Mouse (Mus musculus): ENCODE results near the gene 1700025C18Rik. TPM values are rescaled to one million over a fixed set of nuclear protein-coding genes. Genes with fewer than 3 reads are reported as not detected.

The 1700025C18Rik gene
- polyA plus RNA-seq (2012; rRNA removed): 26.9 and 28.7 TPM in 2 replicates

DNA sequence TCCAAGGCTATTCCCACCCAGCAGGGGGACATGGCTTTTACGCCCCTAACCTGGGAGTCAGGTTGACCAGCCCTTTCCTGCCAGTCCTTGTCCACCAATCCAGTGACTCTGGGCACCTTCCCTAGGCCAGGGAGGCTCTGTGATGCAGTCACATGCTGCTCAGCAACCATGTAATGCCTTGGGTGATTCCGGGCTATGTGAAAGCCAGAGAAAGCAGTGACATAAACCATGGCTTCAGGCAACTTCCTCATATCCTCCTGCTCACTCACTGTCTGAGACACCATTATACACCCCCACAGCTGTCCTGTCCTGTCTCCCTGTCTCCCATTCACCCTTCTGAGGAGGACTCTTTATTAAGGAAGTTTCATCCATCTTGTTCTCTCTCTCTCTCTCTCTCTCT, at the start of gene 1700025C18Rik:
Gene 1700025C18Rik (minus strand): TSS at position 101 of the 400 bp plus-strand sequence.
- no peaks in the 10 kb centered on the region for H3K4me1 ChIP-seq (ENCODE audit: control insufficient read depth, insufficient read depth, low read length)
- TF ChIP-seq CTCF (IDR thresholded peaks at IDR 0.05; ENCODE audit: control insufficient read depth, insufficient read depth, insufficient replicate concordance, low read depth, low read length) (no peak), POLR2A (IDR thresholded peaks at IDR 0.05; ENCODE audit: control insufficient read depth, low read depth, low read length) (peak; percentile 69; the same call in 1 of the 2 replicates)
- H3K4me3 ChIP-seq (ENCODE audit: control insufficient read depth, low read depth, low read length): peak within 1 kb of the TSS; percentile 79
- H3K27me3 ChIP-seq (ENCODE audit: control insufficient read depth, insufficient read depth, low read length): no peaks in the 10 kb centered on the region
- no peak within 1 kb of the TSS; the same call in 1 of the 2 replicates for H3K27ac ChIP-seq (ENCODE audit: control insufficient read depth, insufficient read depth, low read depth, low read length)
- H3K36me3 ChIP-seq (ENCODE audit: control insufficient read depth, insufficient read depth, low read length): no peaks in the 10 kb centered on the region

DNA sequence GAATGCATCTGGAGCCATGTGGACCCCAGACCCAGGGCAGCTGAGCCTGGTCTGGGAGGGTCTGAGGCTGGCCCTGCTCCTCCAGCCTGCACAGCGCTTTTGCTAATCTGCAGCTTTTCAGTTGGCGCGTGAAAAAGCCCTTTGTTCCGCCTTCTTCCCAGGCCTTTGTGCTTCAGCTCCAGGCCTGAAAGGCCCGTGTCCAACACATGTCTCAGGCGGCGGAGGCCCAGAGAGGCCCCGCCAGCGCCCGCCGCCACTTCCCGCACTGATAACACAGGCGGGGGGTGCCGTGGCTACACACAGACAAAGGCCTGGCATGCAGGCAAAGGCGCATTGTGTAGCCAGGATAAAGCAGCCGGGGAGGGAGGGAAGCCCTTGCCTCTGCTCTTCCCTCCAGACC, 45.5 kb upstream of the 1700025C18Rik start:
- Histone ChIP-seq H3K4me3 (ENCODE audit: control insufficient read depth, low read depth, low read length) (no peak overlapping the region), H3K4me1 (ENCODE audit: control insufficient read depth, insufficient read depth, low read length) (no peaks in the 10 kb centered on the region)

DNA sequence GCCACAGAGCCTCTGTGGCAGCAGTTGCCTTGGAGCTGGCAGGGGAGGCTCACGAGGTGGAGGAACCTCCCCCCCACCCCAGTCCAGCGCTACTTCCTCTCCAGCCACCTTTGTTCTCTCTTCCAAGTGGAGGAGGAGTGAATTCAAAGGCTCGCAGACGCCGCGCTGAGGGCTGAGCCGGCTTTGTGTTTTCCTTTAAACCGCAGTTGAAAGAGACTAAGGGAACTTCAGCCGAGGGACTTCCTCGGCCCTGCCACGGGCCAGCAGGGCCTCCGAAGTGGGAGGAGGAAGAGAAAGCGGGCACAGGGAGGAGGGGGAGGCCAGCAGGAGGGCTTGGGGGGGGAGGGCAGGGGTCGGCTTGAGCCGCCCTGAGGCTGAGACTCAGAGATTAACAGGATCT, 43.0 kb upstream of the 1700025C18Rik start:
- no peak for TF ChIP-seq CTCF (IDR thresholded peaks at IDR 0.05; ENCODE audit: control insufficient read depth, insufficient read depth, insufficient replicate concordance, low read depth, low read length)
- no peak for TF ChIP-seq POLR2A (IDR thresholded peaks at IDR 0.05; ENCODE audit: control insufficient read depth, low read depth, low read length)
- no peak overlapping the region for H3K27ac ChIP-seq (ENCODE audit: control insufficient read depth, insufficient read depth, low read depth, low read length)
- H3K36me3 ChIP-seq (ENCODE audit: control insufficient read depth, insufficient read depth, low read length): no peaks in the 10 kb centered on the region
- H3K4me3 ChIP-seq (ENCODE audit: control insufficient read depth, low read depth, low read length): no peak overlapping the region
- no peaks in the 10 kb centered on the region for H3K4me1 ChIP-seq (ENCODE audit: control insufficient read depth, insufficient read depth, low read length)
- no peaks in the 10 kb centered on the region for H3K27me3 ChIP-seq (ENCODE audit: control insufficient read depth, insufficient read depth, low read length)

More for the DNA sequence above, 45.5 kb upstream of the 1700025C18Rik start:
- no peak overlapping the region for H3K27ac ChIP-seq (ENCODE audit: control insufficient read depth, insufficient read depth, low read depth, low read length)
- no peaks in the 10 kb centered on the region for H3K27me3 ChIP-seq (ENCODE audit: control insufficient read depth, insufficient read depth, low read length)
- no peaks in the 10 kb centered on the region for H3K36me3 ChIP-seq (ENCODE audit: control insufficient read depth, insufficient read depth, low read length)
- TF ChIP-seq CTCF (IDR thresholded peaks at IDR 0.05; ENCODE audit: control insufficient read depth, insufficient read depth, insufficient replicate concordance, low read depth, low read length): no peak

DNA sequence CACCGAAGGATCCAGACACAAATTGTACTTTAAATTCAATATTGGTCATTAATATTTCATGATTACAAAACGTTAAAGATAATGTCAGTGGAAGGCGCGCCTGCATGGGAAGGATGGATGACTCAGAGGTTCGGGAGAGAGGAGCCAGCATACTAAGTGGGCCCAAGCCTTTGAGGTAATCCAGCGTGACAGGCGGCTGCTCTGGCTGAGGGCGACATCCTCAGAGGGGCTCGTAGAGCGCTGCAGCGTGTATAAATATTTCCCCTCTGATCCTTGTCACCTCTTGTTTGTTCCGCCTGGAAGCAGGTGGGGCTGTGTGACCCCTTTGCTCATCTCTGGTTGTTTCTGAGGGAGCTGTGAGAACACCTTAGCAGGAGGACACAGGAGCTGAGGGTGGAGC, 40.9 kb upstream of the 1700025C18Rik start:
- no peaks in the 10 kb centered on the region for H3K4me1 ChIP-seq (ENCODE audit: control insufficient read depth, insufficient read depth, low read length)
- H3K27ac ChIP-seq (ENCODE audit: control insufficient read depth, insufficient read depth, low read depth, low read length): no peak overlapping the region
- no peaks in the 10 kb centered on the region for H3K27me3 ChIP-seq (ENCODE audit: control insufficient read depth, insufficient read depth, low read length)
- no peak overlapping the region for H3K4me3 ChIP-seq (ENCODE audit: control insufficient read depth, low read depth, low read length)
- no peaks in the 10 kb centered on the region for H3K36me3 ChIP-seq (ENCODE audit: control insufficient read depth, insufficient read depth, low read length)
- TF ChIP-seq POLR2A (IDR thresholded peaks at IDR 0.05; ENCODE audit: control insufficient read depth, low read depth, low read length) (no peak), CTCF (IDR thresholded peaks at IDR 0.05; ENCODE audit: control insufficient read depth, insufficient read depth, insufficient replicate concordance, low read depth, low read length) (no peak)

DNA sequence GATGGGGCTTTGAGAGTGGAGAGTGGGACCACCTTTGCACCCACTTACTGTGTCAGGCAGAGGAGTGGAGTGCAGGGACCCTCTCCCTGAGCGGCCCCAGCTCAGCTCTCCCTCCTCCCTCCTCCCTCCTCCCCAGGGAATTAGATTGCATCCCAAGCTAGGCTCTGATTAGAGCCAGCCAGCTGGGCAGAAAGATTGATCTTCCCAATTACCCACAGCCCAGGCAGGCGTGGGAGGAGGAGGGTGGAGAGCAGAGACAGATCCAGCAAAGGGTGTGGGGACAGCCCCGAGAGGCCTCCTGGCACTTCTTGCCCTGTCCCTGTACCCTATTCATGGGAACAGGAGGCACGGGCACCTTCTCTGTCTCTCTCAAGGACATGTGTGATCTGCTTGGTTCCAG, 38.6 kb upstream of the 1700025C18Rik start:
- TF ChIP-seq CTCF (IDR thresholded peaks at IDR 0.05; ENCODE audit: control insufficient read depth, insufficient read depth, insufficient replicate concordance, low read depth, low read length): no peak
- no peak for TF ChIP-seq POLR2A (IDR thresholded peaks at IDR 0.05; ENCODE audit: control insufficient read depth, low read depth, low read length)
- H3K27me3 ChIP-seq (ENCODE audit: control insufficient read depth, insufficient read depth, low read length): no peaks in the 10 kb centered on the region

DNA sequence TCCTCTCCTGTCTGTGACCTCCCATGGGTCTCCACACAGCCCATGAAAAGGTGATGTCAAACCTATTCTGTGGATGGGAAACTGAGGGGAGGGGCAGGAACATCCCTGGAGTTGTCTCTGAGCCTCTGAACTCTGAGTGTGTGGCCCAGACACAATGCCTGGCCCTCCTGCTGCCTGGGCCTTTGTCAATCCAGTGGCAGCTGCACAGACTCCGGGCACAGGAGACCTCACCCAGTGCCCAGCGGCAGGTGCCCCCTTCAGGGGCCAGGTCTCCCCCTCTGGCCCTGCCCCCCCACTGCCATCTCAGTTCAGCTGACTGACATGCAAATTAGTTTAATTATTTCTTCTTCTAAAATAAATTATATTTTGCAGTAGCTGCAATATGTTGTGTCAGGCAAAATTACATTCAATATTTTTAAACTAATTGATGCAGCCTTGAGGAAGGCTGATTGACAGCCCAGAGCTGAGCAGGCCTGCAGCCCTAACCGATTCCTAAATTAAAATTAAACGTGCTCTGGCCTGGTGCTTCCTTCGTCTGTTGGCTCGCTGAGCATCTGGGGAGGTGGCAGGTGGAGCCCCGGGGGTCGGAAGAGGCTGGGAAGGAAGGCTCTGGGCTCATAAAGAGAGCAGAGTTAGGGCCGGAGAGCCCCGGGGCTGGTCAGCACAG, 36.5 kb upstream of the 1700025C18Rik start:
- Histone ChIP-seq H3K4me3 (ENCODE audit: control insufficient read depth, low read depth, low read length) (no peak overlapping the region), H3K27me3 (ENCODE audit: control insufficient read depth, insufficient read depth, low read length) (no peaks in the 10 kb centered on the region), H3K4me1 (ENCODE audit: control insufficient read depth, insufficient read depth, low read length) (no peaks in the 10 kb centered on the region), H3K27ac (ENCODE audit: control insufficient read depth, insufficient read depth, low read depth, low read length) (no peak overlapping the region), H3K36me3 (ENCODE audit: control insufficient read depth, insufficient read depth, low read length) (no peaks in the 10 kb centered on the region)
- no peak for TF ChIP-seq CTCF (IDR thresholded peaks at IDR 0.05; ENCODE audit: control insufficient read depth, insufficient read depth, insufficient replicate concordance, low read depth, low read length)
- no peak for TF ChIP-seq POLR2A (IDR thresholded peaks at IDR 0.05; ENCODE audit: control insufficient read depth, low read depth, low read length)

More for the DNA sequence above, 38.6 kb upstream of the 1700025C18Rik start:
- Histone ChIP-seq H3K36me3 (ENCODE audit: control insufficient read depth, insufficient read depth, low read length) (no peaks in the 10 kb centered on the region), H3K27ac (ENCODE audit: control insufficient read depth, insufficient read depth, low read depth, low read length) (no peak overlapping the region), H3K4me1 (ENCODE audit: control insufficient read depth, insufficient read depth, low read length) (no peaks in the 10 kb centered on the region), H3K4me3 (ENCODE audit: control insufficient read depth, low read depth, low read length) (no peak overlapping the region)

DNA sequence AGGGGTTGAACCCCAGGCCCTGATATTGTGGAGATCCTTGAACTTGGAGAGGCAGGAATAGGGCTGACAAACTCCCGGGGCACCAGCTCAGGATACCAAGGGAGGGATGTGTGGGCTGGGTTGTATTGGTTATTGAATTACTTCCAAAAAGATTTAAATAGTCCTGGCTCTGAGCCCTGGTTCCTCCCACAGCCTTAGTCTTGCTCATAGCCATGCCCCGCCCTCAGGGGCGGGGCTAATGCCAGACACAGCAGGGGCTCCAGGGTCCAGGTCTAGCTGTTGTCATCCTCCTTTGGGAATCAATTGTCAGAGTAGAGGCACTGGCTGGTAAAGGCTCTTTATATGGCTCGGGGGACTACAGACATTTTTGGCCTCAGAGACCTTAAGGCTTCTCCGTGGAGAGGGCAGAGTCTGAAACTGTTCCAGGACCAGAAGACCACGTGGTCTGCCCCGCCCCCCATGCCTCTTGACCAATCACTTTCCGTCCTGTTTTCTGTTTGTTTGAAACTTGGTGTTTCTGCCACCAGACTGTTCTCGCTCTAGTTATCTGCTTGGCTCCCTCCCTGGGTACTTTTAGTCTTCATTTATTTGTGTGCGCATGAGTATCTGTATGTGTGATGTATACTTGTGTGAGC, 30.8 kb upstream of the 1700025C18Rik start:
- Histone ChIP-seq H3K27me3 (ENCODE audit: control insufficient read depth, insufficient read depth, low read length) (no peaks in the 10 kb centered on the region), H3K4me1 (ENCODE audit: control insufficient read depth, insufficient read depth, low read length) (peaks cover 5% of the 10 kb centered on the region), H3K27ac (ENCODE audit: control insufficient read depth, insufficient read depth, low read depth, low read length) (no peak overlapping the region), H3K36me3 (ENCODE audit: control insufficient read depth, insufficient read depth, low read length) (no peaks in the 10 kb centered on the region), H3K4me3 (ENCODE audit: control insufficient read depth, low read depth, low read length) (no peak overlapping the region)
- no peak for TF ChIP-seq POLR2A (IDR thresholded peaks at IDR 0.05; ENCODE audit: control insufficient read depth, low read depth, low read length)

All from testis, adult 2 months (tissue).